Mouse (Mus musculus) embryonic facial prominence, embryonic 14.5 days (tissue): ENCODE data around the gene Cyb5rl. TPM values are rescaled to one million over a fixed set of nuclear protein-coding genes. Genes with fewer than 3 reads are reported as not detected.

Source experiments
- ATAC-seq: fragments of 200-750 bp; cut with Nextera tagmentation; 2 replicates; pipeline ENCODE4 v1.8.0; 2017; ENCODE audit warnings: low read depth, moderate number of reproducible peaks, moderate TSS enrichment
- DNase-seq: peaks from one replicate; pipeline ENCODE4 v3.0.0-alpha.2; 2015; ENCODE audit warnings: low spot score
- H3K27ac ChIP-seq: fragments of 300-500 bp; sonication (generic); replicated peaks from 2 replicates; pipeline ENCODE4 v1.5.1; 2014; ENCODE audit warnings: low read depth, mild to moderate bottlenecking, low read length, moderate library complexity
- H3K27me3 ChIP-seq: fragments of 300-500 bp; sonication (generic); replicated peaks from 2 replicates; pipeline ENCODE4 v1.6.1; 2014; ENCODE audit warnings: low read length; ENCODE audit not compliant: control insufficient read depth, insufficient read depth
- H3K36me3 ChIP-seq: fragments of 300-500 bp; sonication (generic); 2 replicates; pipeline ENCODE4 v1.6.1; 2014; ENCODE audit warnings: low read length, mixed read lengths; ENCODE audit not compliant: control insufficient read depth, insufficient read depth
- H3K4me1 ChIP-seq: fragments of 300-500 bp; sonication (generic); 2 replicates; pipeline ENCODE4 v1.6.1; 2014; ENCODE audit warnings: antibody characterized with exemption, low read length; ENCODE audit not compliant: control insufficient read depth, insufficient read depth
- H3K4me2 ChIP-seq: fragments of 300-500 bp; sonication (generic); 2 replicates; pipeline ENCODE4 v1.6.1; 2014; ENCODE audit warnings: low read depth, mild to moderate bottlenecking, low read length, moderate library complexity, mixed read lengths
- H3K4me3 ChIP-seq: fragments of 300-500 bp; sonication (generic); 2 replicates; pipeline ENCODE4 v1.5.1; 2014; ENCODE audit warnings: low read depth, mild to moderate bottlenecking, low read length
- H3K9ac ChIP-seq: fragments of 300-500 bp; sonication (generic); 2 replicates; pipeline ENCODE4 v1.6.1; 2014; ENCODE audit warnings: low read depth, mild to moderate bottlenecking, low read length, moderate library complexity, mixed read lengths
- H3K9me3 ChIP-seq: fragments of 300-500 bp; sonication (generic); 2 replicates; pipeline ENCODE4 v1.6.1; 2016; ENCODE audit warnings: low read length; ENCODE audit not compliant: control insufficient read depth
- WGBS: fragments of 180-500 bp; shearing (Covaris S2); extraction: QIAGEN DNeasy Blood & Tissue Kit; methylation state at CpG from one replicate; pipeline ENCODE4 v1.1.7; 2014; 5-methylcytosine and 5-hydroxymethylcytosine counted together
- polyA plus RNA-seq: library from polyadenylated mRNA; unstranded; fragments of >200 nt; fragmentation: Nextera tagmentation; extraction: Ambion mirVana; gene quantifications from 2 replicates; pipeline ENCODE4 v1.2.1, GENCODE M21; 2014

Gene Cyb5rl
- polyA plus RNA-seq, 1 experiment from 2014 or later = 8.6 TPM

GRCm38 (mm10) chr4:107067151-107067840, 508 bp downstream of the Cyb5rl start:
- WGBS = 7% methylated on average over 33 of the region's 33 CpGs
- peak overlapping the region; percentile 99 for H3K4me2 ChIP-seq
- ATAC-seq (peak; percentile 38), DNase-seq (no peak)
- no peaks in the 10 kb centered on the region for H3K27me3 ChIP-seq
- no peak overlapping the region for H3K27ac ChIP-seq
- 0 out of 2 replicates have a peak, but pooled peaks cover 10% of the 10 kb centered on the region for H3K4me1 ChIP-seq
- H3K9ac ChIP-seq = peak overlapping the region; percentile 90
- H3K36me3 ChIP-seq = peaks cover 22% of the 10 kb centered on the region
- no peaks in the 10 kb centered on the region for H3K9me3 ChIP-seq
- H3K4me3 ChIP-seq = peak overlapping the region; percentile 93

- Histone ChIP-seq H3K27ac (no peak overlapping the region), H3K9ac (no peak overlapping the region), H3K9me3 (no peaks in the 10 kb centered on the region), H3K36me3 (no peaks in the 10 kb centered on the region), H3K4me2 (no peak overlapping the region), H3K4me1 (0 out of 2 replicates have a peak, but pooled peaks cover 4% of the 10 kb centered on the region), H3K27me3 (no peaks in the 10 kb centered on the region), H3K4me3 (no peak overlapping the region)
- 72% methylated on average over 9 of the region's 9 CpGs for WGBS
- ATAC-seq (no peak), DNase-seq (no peak)
Measured at GRCm38 (mm10) chr4:107072343-107072742, 5.6 kb downstream of the Cyb5rl start.

GRCm38 (mm10) chr4:107075456-107075855, 8.7 kb downstream of the Cyb5rl start:
- Histone ChIP-seq H3K4me1 (no peaks in the 10 kb centered on the region), H3K27ac (no peak overlapping the region), H3K4me2 (no peak overlapping the region), H3K36me3 (no peaks in the 10 kb centered on the region), H3K4me3 (no peak overlapping the region), H3K27me3 (no peaks in the 10 kb centered on the region), H3K9me3 (no peaks in the 10 kb centered on the region), H3K9ac (no peak overlapping the region)
- 63% methylated on average over 5 of the region's 5 CpGs for WGBS
- peak; percentile 59 for DNase-seq
- no peak; the same call in 1 of the 2 replicates for ATAC-seq

- Histone ChIP-seq H3K27ac (no peak overlapping the region), H3K4me1 (no peaks in the 10 kb centered on the region), H3K36me3 (no peaks in the 10 kb centered on the region), H3K4me2 (no peak overlapping the region), H3K9me3 (no peaks in the 10 kb centered on the region), H3K27me3 (no peaks in the 10 kb centered on the region), H3K9ac (no peak overlapping the region), H3K4me3 (no peak overlapping the region)
- DNase-seq (no peak), ATAC-seq (no peak)
- 78% methylated on average over 4 of the region's 4 CpGs for WGBS
Measured at GRCm38 (mm10) chr4:107078894-107079293, 12.1 kb downstream of the Cyb5rl start.

- H3K27ac ChIP-seq = no peak overlapping the region
- H3K4me2 ChIP-seq = no peak overlapping the region
- H3K4me3 ChIP-seq = no peak overlapping the region
- H3K9me3 ChIP-seq = no peaks in the 10 kb centered on the region
- H3K9ac ChIP-seq = no peak overlapping the region
- no peaks in the 10 kb centered on the region for H3K27me3 ChIP-seq
- ATAC-seq (no peak), DNase-seq (no peak)
- H3K4me1 ChIP-seq = peaks cover 5% of the 10 kb centered on the region
- H3K36me3 ChIP-seq = no peaks in the 10 kb centered on the region
Measured at GRCm38 (mm10) chr4:107079716-107080115, 12.9 kb downstream of the Cyb5rl start.

- ATAC-seq (no peak), DNase-seq (no peak)
- H3K27ac ChIP-seq = no peak overlapping the region
- no peaks in the 10 kb centered on the region for H3K27me3 ChIP-seq
- 91% methylated on average over 3 of the region's 3 CpGs for WGBS
- H3K4me1 ChIP-seq = peaks cover 10% of the 10 kb centered on the region
- H3K4me3 ChIP-seq = no peak overlapping the region
- no peaks in the 10 kb centered on the region for H3K9me3 ChIP-seq
- H3K4me2 ChIP-seq = no peak overlapping the region
- H3K9ac ChIP-seq = no peak overlapping the region
- no peaks in the 10 kb centered on the region for H3K36me3 ChIP-seq
Measured at GRCm38 (mm10) chr4:107082185-107082584, 15.4 kb downstream of the Cyb5rl start.

GRCm38 (mm10) chr4:107083126-107083525, 16.3 kb downstream of the Cyb5rl start:
- H3K27me3 ChIP-seq = no peaks in the 10 kb centered on the region
- no peak overlapping the region for H3K4me2 ChIP-seq
- 91% methylated on average over 3 of the region's 4 CpGs for WGBS
- H3K9ac ChIP-seq = no peak overlapping the region
- DNase-seq (no peak), ATAC-seq (no peak)
- no peaks in the 10 kb centered on the region for H3K9me3 ChIP-seq
- peaks cover 10% of the 10 kb centered on the region for H3K4me1 ChIP-seq
- no peaks in the 10 kb centered on the region for H3K36me3 ChIP-seq
- no peak overlapping the region for H3K4me3 ChIP-seq
- no peak overlapping the region for H3K27ac ChIP-seq

- DNase-seq = no peak
- no peak overlapping the region for H3K9ac ChIP-seq
- ATAC-seq = no peak
- WGBS = 29% methylated on average over 1 of the region's 1 CpGs
- peaks cover 10% of the 10 kb centered on the region for H3K4me1 ChIP-seq
- no peak overlapping the region for H3K4me2 ChIP-seq
- no peaks in the 10 kb centered on the region for H3K9me3 ChIP-seq
- H3K27me3 ChIP-seq = no peaks in the 10 kb centered on the region
- H3K27ac ChIP-seq = no peak overlapping the region
- H3K36me3 ChIP-seq = no peaks in the 10 kb centered on the region
- H3K4me3 ChIP-seq = no peak overlapping the region
Measured at GRCm38 (mm10) chr4:107084343-107084742, 17.6 kb downstream of the Cyb5rl start.

- Histone ChIP-seq H3K27me3 (no peaks in the 10 kb centered on the region), H3K4me3 (no peak overlapping the region), H3K9ac (no peak overlapping the region), H3K9me3 (no peaks in the 10 kb centered on the region), H3K4me2 (no peak overlapping the region), H3K36me3 (no peaks in the 10 kb centered on the region), H3K27ac (no peak overlapping the region; the same call in 1 of the 2 replicates), H3K4me1 (peaks cover 10% of the 10 kb centered on the region)
- WGBS = 21% methylated on average over 6 of the region's 6 CpGs
- ATAC-seq = peak; percentile 89
- DNase-seq = peak; percentile 70
Measured at GRCm38 (mm10) chr4:107084858-107085257, 18.1 kb downstream of the Cyb5rl start.
